Mouse (Mus musculus): ENCODE measurements at regions not wholly inside any gene's neighbourhood (a gene's known extent, or its start where the extent isn't known, plus 50 kb on each side); places are given as distances from the start of the nearest gene placed in this dataset.

GRCm38 (mm10) chr10:109517664-109518063, 506.9 kb upstream of the Syt1 start:
- no peaks in the 10 kb centered on the region for H3K9me3 ChIP-seq (replicated peaks; ENCODE audit: insufficient read depth, low read length)
- no peaks in the 10 kb centered on the region for H3K79me2 ChIP-seq (ENCODE audit: control insufficient read depth, insufficient read depth, low read length, poor library complexity)
- H3K4me1 ChIP-seq (ENCODE audit: control insufficient read depth in 1 of 2, insufficient read depth in 2 of 2, low read length in 2 of 2) = no peaks in the 10 kb centered on the region
- H3K4me3 ChIP-seq (ENCODE audit: control insufficient read depth in 1 of 2, insufficient read depth in 1 of 2, low read depth in 2 of 2, low read length in 2 of 2) = no peak overlapping the region
- no peaks in the 10 kb centered on the region for H3K27me3 ChIP-seq (ENCODE audit: control insufficient read depth in 1 of 2, insufficient read depth in 2 of 2, low read length in 2 of 2)
- H3K36me3 ChIP-seq (ENCODE audit: control insufficient read depth in 1 of 2, insufficient read depth in 2 of 2, low read length in 2 of 2) = no peaks in the 10 kb centered on the region
- no peak for DNase-seq (ENCODE audit: low read depth, low spot score)
- no peak for TF ChIP-seq MAFK (IDR thresholded peaks at IDR 0.05; ENCODE audit: borderline replicate concordance, low read depth, low read length)
- TF ChIP-seq SMC3 (IDR thresholded peaks at IDR 0.05; ENCODE audit: low read depth, low read length) = no peak
- TF ChIP-seq GABPA (IDR thresholded peaks at IDR 0.05; ENCODE audit: low read depth, low read length) = no peak
- no peak for TF ChIP-seq USF2 (IDR thresholded peaks at IDR 0.05; ENCODE audit: borderline replicate concordance in 1 of 2, insufficient read depth in 1 of 2, low read depth in 1 of 2, low read length in 2 of 2)
- TF ChIP-seq NELFE (IDR thresholded peaks at IDR 0.05; ENCODE audit: low read depth, low read length) = no peak
- H3K27ac ChIP-seq (ENCODE audit: control insufficient read depth, low read depth, low read length) = no peak overlapping the region
- no peak overlapping the region for H3K9ac ChIP-seq (ENCODE audit: control insufficient read depth, low read depth, low read length, poor library complexity, severe bottlenecking)

GRCm38 (mm10) chr10:109515225-109515624, 504.4 kb upstream of the Syt1 start:
- DNase-seq (ENCODE audit: low read depth, low spot score) = no peak
- Histone ChIP-seq H3K27me3 (ENCODE audit: control insufficient read depth in 1 of 2, insufficient read depth in 2 of 2, low read length in 2 of 2) (no peaks in the 10 kb centered on the region), H3K79me2 (ENCODE audit: control insufficient read depth, insufficient read depth, low read length, poor library complexity) (no peaks in the 10 kb centered on the region), H3K4me1 (ENCODE audit: control insufficient read depth in 1 of 2, insufficient read depth in 2 of 2, low read length in 2 of 2) (no peaks in the 10 kb centered on the region), H3K36me3 (ENCODE audit: control insufficient read depth in 1 of 2, insufficient read depth in 2 of 2, low read length in 2 of 2) (no peaks in the 10 kb centered on the region), H3K9ac (ENCODE audit: control insufficient read depth, low read depth, low read length, poor library complexity, severe bottlenecking) (no peak overlapping the region), H3K27ac (ENCODE audit: control insufficient read depth, low read depth, low read length) (no peak overlapping the region), H3K4me3 (ENCODE audit: control insufficient read depth in 1 of 2, insufficient read depth in 1 of 2, low read depth in 2 of 2, low read length in 2 of 2) (no peak overlapping the region), H3K9me3 (replicated peaks; ENCODE audit: insufficient read depth, low read length) (no peaks in the 10 kb centered on the region)
- TF ChIP-seq CTCF (IDR thresholded peaks at IDR 0.05 in 2 of 3, conservative IDR thresholded peaks at IDR 0.05 in 1 of 3; ENCODE audit: control insufficient read depth in 1 of 3, insufficient read depth in 1 of 3, low read depth in 2 of 3, low read length in 3 of 3, poor library complexity in 1 of 3, severe bottlenecking in 1 of 3) (no peak), POLR2A (IDR thresholded peaks at IDR 0.05; ENCODE audit: control insufficient read depth in 1 of 2, insufficient read depth in 1 of 2, low read depth in 1 of 2, low read length in 2 of 2, poor library complexity in 1 of 2) (no peak), ZKSCAN1 (IDR thresholded peaks at IDR 0.05; ENCODE audit: low read depth, low read length) (no peak), ZNF384 (IDR thresholded peaks at IDR 0.05; ENCODE audit: low read depth, low read length) (no peak), SMC3 (IDR thresholded peaks at IDR 0.05; ENCODE audit: low read depth, low read length) (no peak), TCF12 (IDR thresholded peaks at IDR 0.05; ENCODE audit: low read depth, low read length) (no peak), MAFK (IDR thresholded peaks at IDR 0.05; ENCODE audit: borderline replicate concordance, low read depth, low read length) (no peak), BHLHE40 (IDR thresholded peaks at IDR 0.05; ENCODE audit: borderline replicate concordance, low read depth, low read length) (no peak), POLR2AphosphoS2 (IDR thresholded peaks at IDR 0.05; ENCODE audit: low read length) (no peak), MEF2A (IDR thresholded peaks at IDR 0.05; ENCODE audit: extremely low read depth, insufficient replicate concordance, low read depth, low read length, poor library complexity, severe bottlenecking) (no peak), NELFE (IDR thresholded peaks at IDR 0.05; ENCODE audit: low read depth, low read length) (no peak), UBTF (IDR thresholded peaks at IDR 0.05; ENCODE audit: borderline replicate concordance, insufficient read depth, low read depth, low read length) (no peak), MAX (IDR thresholded peaks at IDR 0.05; ENCODE audit: low read length) (no peak), MYC (IDR thresholded peaks at IDR 0.05; ENCODE audit: low read depth, low read length) (no peak), TBP (IDR thresholded peaks at IDR 0.05; ENCODE audit: low read depth, low read length) (no peak), EP300 (IDR thresholded peaks at IDR 0.05; ENCODE audit: low read depth in 1 of 2, low read length in 2 of 2) (no peak), KAT2A (conservative IDR thresholded peaks at IDR 0.05; ENCODE audit: low read depth, low read length) (no peak), ELF1 (IDR thresholded peaks at IDR 0.05; ENCODE audit: low read depth, low read length) (no peak), MXI1 (IDR thresholded peaks at IDR 0.05; ENCODE audit: low read depth, low read length) (no peak), TAL1 (IDR thresholded peaks at IDR 0.05; ENCODE audit: low read length) (no peak)

All from MEL (cell line).